Mouse (Mus musculus) 3T3-L1 (cell line): Measurements from ENCODE around the gene Rbm20.

Experiments used
- DNase-seq: peaks from one replicate; pipeline ENCODE4 v3.0.0-alpha.2; 2015; ENCODE audit warnings: low read depth, low spot score

Rbm20 gene

DNA sequence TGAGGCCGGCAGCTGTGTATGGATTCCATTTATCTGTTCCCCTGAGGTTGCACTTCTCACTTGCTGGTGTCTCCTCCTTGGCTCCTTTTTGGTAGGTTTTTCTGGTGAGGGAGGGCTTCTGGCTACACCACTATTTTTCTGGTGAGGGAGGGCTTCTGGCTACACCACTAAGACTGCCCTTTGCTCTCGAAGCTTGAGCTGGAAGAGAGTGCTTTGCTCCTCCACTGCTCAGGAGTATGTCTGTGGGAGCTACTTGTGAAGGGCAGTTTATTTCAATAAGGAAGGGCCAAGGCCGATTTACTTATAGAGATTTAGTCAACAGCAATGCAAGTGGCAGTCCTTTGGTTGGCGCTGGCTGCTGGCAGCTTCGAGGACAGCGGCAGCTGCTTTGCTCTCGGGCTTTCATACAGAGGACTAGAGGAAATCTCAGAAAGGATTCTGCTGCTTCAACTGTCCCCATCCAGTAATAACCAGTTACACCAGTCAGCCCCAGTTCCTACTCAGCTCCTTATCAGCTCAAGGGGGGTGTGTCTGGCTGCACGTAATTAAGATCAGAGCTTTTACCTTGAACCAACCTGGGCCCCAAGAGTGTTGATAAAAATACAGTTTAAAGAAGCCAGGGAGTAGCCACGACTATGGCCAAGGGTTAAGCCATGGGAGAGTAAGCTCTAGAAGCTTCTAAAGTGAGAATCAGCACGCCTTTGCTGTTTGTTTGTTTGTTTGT lies 171.3 kb downstream of the Rbm20 start:
- no peak for DNase-seq

DNA sequence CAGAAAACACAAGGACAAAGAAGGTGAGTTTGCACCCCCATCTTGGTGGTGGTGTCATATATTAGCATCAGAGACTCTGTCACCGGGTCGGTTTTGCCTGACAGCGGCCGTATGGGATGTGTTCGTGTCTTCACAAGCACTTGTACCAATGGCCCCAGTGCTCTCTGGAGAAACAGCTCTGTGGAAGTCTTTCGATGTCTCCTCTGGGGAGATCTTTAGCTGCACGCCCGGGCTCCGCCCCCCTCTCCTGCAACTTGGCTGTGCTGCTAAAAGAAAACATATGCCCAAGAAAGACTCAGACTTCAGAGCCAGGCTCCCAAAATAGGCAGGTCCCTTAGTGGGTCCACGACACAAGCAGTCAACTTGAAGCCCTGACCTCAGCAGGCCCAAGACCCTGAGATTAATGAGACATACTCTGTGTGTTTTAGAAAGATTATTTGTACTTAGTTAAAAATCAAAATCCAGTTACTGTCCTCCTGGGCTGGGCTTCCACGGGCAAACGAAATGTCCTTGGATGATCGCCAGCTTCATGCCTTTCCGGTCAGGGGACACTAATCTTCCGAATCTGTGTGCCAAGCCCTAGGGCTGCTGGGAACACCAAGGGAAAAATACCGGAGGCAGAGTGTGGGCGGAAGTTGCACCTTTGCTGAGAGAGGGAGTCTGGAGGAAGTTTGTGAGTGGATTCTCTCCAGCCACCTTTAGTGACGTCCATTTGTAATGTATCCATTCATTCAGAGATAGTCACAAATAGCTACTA lies 173.2 kb downstream of the Rbm20 start:
- DNase-seq, result peak; percentile 67

DNA sequence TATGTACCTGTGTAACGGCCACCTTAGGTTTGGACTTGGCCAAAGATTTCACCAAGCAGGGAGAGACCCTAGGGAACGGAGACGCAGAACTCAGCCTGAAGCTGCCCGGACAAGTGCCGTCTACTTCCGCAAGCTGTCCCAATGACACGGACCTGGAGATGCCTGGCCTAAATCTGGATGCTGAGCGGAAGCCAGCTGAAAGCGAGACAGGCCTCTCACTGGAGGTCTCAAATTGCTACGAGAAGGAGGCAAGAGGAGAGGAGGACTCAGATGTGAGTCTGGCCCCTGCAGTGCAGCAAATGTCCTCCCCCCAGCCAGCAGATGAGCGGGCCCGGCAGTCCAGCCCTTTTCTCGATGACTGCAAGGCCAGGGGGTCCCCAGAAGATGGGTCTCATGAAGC lies 174.2 kb downstream of the Rbm20 start:
- no peak for DNase-seq

DNA sequence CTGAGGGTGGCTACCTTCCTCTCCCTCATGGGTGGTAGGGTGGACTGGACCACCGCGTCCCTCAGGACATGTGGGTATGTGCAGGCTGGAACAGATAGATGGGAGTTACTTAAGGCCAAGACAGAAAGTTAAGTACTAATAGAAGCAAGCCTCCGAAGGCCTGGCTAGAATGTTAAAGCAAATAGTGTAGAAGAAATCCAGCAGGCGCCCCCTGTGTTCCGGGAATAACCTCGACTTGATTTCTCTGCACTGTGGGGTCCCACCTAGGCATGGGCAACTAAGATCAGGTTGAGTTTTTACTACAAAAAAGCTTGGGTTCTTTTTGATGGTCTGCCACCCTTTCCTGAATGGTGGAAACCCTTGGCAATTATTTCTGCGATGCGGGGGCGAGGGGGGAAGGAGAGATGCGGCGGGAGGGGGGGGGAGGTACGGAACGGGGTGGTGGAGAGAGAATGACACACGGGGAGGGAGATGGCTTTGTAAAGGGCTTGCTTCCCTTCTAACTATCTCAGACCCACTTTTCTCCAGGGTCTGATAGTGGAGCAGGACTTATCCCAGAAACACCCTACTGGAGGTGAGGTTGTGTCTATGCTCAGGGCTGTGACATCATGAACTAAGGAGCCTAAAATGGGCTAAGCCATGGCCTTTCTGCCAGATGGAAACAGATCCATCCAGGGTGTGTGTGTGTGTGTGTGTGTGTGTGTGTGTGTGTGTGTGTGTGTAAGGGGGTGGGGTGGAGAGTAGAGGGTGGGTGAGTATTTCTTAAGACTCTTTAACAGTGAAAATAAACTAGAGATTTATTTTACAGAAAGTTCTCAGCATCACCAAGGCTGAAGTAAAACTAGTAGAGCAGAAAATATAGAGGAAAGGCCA lies 175.0 kb downstream of the Rbm20 start:
- DNase-seq, result no peak

DNA sequence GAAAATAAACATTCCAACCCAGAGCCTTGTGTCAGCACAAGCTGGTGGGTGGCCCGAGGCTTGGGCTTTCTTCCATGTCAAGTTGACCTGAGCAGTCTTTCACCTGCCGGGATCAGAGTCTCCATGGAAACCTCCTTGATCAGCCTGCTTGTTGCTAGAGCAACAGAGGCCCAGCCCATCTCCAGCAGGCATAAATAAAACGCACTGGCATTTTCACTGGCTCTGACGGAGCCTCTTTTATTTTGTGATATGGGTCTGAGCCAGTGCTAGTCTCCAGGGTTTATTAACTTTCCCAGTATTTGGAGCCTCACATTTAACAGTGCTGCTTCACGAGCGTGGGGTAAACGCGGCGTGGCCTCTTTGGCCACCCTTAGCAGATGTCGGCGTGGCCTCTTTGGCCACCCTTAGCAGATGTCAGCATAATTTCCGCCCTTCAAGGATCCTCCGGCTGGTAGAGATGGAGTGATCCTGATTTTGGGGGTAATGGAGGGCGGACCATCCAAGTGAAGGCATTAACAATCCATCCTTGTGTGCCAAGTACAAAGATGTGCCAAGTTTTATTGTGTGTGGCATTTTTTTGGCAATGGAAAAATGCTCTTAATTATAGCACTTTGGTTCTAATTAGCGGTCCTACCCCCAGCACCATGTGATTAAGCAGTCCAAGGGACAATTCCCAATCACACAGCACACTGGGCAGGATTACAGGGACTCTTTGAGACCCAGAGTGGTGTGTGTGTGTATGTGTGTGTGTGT lies 175.8 kb downstream of the Rbm20 start:
- no peak for DNase-seq

DNA sequence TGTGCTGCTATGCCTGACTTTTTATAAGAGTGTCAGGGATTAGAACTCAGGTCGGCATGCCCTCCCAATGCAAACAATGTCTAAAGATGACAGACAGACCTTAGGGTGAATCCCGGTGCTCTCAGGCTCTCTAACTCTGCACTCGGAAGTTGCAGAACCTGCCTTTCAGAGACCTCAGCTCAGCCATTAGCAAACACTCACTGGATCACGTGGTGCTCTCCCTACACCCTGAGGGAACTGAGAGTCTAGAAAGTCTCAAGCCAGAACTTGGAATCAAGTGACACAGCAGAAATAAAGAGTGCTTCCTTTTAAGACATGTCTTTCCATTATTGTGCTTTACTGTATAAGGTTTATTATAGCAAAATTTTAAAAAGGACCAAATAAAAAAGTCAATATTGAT lies 177.9 kb downstream of the Rbm20 start:
- no peak for DNase-seq

DNA sequence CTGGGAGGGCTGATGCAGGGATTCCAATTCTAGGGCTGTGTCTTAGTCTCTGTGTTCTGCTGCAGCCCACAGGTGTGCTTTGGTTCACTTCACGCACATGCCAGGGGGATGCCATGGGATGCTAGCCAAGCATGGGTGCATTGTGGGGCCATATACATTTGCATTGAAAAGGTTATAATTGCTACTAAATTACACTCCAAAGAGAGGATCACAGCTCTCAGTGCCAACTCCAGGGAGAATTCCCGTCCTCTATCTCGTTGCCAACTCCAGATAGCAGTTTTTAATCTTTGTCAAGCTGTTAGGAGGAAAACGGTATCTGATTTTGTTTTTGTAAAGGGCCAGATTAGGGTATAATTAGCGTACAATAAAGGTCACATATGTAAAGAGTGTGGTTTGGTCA lies 178.7 kb downstream of the Rbm20 start:
- DNase-seq, result no peak

DNA sequence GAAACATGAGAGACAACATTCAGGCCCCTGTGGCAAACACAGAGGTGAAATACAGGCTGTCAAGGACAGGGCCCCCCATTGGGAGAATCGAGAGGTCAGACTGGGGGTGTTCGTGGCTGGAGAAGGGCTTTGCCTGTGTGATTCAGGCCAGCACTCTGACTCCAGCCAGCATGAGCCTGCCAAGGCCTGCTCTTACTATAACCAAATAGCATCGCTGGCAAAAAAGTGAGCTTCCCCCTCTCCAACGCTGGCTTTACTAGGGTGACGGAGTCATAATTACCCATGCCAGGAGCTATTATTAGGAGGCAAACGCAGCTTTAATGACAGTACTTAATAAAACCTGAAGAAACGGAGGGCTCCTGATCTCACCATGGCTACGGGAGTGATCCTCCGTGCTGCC lies 179.7 kb downstream of the Rbm20 start:
- DNase-seq, result no peak

DNA sequence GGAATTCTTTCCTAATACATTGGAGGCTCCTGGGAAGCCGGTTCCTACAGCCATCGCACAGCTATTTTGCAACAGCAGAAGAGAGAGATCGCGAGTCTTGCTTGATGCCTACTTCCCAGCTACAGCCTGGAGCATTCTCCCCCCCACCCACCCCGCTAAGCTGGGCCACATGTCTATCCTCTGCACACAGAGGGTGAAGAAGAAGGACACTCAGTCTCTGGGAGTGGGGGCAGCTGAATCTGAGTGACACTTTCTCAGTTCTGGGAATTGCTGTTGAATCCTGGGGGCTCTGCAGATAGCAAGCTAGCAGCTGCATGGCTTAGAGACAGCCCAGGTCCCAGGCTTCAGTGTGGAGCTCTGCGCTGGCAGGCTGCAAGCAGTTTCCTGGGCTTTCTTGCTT lies 180.9 kb downstream of the Rbm20 start:
- DNase-seq, result no peak

DNA sequence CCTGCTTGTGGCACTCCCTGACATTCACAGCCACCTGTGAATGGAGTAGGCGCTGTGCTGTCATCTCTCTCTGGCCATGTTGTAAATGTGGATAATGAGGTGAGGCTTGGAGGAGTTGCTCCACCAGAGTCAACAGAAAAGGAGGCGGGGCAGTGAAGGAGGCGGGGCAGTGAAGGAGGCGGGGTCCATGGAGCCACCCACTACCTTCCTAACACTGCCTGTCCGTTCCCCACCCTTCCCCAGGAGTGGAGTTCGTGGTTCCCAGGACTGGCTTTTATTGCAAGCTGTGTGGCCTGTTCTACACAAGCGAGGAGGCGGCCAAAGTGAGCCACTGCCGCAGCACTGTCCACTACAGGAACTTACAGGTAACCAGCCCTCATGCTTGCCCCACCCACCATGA lies 182.0 kb downstream of the Rbm20 start:
- no peak for DNase-seq

DNA sequence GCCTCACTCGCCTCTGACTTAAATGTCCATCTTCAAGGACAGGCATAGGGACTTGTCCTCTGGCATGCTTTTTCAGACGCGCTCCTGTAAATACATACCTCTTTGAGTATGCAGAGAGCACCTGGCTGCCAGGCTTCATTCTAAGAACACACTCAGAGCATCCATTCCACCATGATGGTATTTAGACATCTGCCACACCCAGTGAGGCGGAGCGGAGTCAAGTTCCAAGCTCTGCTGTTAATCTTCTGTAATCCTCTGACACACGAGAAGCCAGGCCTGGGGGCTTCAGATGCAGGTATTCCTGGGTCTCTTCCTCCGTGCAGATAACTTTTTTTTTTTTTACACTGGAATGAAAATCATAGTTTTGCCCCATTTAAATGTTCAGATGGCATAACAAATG lies 182.5 kb downstream of the Rbm20 start:
- no peak for DNase-seq

DNA sequence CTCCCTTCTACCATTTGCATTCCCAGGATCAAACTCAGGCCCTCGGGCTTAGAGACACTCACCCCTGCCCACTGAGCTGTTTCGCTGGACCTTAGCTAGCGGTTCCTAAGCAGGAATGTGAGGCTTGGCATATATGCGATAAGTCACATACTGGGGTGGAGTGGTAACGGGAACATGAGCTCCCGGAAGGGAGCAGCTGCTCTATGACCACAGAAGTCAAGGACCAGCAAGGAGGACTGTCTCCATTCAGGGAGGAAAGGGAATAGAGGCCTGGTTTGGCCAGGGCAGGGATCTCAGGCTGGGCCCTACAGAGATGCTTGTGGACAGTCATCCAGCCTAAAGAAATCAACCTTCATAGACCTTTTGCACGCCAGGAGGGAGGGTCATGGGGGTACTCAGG lies 184.2 kb downstream of the Rbm20 start:
- DNase-seq, result no peak

DNA sequence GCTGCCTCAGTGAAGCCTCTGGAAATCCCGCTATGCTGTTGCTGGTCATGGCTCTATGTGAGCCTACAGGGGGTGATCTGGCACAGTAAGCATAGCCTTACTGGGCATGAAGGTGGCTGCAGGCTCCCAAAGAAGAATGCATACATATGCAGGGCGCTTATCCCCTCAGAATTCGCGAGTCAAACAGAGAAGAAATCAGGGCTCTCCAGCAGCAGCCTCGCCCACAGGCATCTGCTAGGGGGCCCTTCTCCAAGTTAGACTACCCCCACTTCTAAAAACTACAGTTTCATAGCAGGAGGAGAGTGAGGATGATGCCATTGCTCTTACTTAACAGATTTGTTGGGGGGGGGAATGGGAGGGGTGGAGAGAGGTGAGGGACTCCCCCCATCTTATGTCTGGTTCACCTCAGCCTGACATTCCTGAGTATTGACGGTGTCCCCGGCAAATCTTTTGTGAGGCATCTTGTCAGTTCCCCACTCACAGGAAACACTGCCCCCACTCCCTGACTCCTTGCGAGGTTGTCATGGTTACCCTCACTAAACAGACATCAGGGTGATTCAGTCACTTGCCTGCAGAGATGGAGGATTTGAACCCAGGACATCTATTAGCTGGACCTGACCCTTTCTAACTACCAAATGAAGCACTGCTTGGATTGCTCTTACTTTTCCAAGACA lies 185.6 kb downstream of the Rbm20 start:
- no peak for DNase-seq

DNA sequence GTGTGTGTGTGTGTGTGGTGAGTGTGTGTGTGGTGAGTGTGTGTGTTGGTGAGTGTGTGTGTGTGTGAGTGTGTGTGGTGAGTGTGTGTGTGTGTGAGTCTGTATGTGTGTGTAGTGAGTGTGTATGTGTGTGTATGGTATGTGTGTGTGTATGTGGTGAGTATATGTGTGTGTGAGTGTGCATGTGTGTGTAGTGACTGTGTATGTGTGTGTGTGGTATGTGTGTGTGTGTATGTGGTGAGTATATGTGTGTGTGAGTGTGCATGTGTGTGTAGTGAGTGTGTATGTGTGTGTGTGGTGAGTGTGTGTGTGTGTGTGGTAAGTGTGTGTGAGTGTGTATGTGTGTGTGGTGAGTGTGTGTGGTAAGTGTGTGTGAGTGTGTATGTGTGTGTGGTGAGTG lies 190.1 kb downstream of the Rbm20 start:
- no peak for DNase-seq

DNA sequence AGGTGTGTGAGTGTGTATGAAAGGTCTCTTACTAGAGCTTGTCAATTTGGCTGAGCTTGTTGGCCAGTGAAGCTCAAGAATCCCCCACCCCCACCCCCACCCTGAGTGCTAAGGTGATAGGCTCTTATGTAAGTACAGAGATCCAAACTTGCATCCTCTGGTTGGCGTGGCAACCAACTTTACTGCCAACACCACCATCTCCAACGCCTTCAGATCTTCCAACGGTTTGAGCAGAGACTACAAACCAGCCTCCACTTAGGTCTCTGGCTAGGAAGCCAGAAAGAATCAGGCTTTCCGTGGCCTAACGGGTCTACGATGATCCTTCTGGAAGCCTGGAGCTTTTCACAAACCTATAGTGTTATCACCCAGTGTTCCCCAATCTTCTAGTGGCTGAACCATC lies 191.0 kb downstream of the Rbm20 start:
- no peak for DNase-seq

DNA sequence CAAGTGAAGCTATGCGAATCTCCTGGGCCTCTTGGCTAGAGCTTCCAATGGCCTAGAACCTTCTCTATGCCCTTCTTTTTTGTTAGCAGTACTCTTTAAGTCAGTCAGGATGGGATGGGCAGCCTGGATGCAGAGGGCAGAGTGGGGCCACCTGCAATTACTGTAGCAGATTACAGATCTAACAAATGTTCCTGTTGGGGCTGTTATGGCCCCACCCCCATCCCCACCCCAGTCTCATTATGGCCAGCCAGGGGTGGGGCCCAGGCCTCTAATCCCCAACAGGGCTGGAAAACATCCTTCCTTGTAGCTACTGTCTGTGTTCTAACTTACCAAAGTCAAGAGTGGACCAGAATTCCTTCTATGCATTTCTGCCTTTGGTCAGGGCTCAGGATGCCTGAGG lies 191.7 kb downstream of the Rbm20 start:
- no peak for DNase-seq

DNA sequence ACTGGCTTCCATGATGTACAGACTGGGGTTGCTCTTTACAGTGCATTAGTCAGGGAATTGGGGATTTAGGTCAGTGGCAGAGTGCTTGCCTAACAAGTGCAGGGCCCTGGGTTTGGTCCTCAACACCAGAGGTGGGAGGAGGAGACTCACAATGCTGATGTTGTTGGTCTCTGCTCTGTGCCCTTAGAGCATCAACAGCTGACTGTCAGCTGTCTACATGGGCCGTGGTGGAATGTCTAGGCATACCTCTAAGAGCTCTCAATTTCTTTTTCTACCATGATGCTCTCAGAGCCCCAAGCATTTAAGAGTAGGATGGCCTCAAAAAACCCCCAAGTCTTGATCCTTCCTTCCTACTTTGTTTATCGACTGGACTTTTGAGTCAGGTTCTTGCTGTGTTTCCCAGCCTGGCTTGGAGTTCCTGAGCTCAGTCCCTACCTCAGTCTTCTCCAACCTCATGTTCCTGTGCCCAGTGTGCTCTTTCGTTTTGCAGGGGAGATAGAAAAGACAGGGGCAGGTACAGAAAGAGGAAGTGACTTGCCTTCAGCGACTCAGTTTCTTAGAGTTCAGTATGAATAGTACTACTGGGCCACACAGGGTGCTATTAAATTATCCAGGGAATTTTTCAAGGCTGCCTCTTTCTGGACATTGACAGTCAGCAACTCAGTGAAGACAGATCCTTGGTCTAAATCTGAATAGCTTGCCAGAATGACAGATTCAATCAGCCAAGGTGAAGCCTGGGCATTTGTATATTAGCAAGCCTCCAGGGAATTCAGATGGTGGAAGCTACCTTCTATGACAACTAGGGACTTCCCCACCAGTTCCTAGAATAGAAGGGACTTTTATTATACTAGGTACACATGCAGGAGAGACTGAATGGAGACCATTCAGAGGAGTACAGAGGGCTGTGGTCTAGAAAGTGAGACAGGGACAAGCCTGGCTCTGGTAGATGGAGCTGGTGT lies 192.6 kb downstream of the Rbm20 start:
- DNase-seq, result no peak

DNA sequence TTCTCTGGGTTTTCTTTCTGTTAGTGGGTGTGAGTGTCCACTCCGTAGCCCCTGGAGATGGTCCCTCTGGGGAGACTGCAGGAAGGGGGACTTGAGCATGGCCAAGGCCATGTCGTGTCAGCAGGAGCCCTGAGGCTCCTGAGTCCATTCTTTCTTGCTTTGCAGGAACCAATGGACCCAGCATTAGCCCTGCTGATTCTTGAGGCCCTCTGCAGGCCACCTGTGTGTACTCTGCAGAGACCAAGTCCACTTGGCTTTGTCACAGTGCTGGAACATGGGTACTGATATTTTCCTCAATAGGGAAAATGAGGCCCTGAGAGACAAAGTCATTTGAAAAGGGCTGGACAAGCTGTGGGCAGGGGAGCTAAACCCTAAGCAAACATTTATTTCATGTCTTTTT lies 193.5 kb downstream of the Rbm20 start:
- DNase-seq, result no peak

DNA sequence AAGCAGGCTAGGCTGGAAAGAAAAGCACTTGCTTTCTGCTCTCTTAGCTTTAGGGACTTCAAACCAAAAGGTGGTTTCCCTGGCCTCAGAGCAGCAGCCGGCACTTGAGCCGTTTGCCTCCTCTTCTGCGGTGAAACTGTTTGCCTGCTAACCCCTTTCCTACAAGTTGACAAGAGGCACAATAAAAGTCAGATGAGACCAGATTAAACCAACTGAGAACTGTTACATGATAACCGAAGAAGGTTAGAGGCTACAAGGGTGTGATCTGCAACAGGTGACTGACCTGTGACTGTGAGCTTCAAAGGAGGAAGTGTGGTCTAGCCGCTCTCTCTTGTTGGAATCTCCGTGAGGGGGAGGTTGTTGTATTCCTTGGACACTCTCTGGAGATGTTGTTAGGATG lies 194.4 kb downstream of the Rbm20 start:
- no peak for DNase-seq
